Mouse (Mus musculus) bone marrow macrophage, adult 2 months (primary cell): ENCODE measurements around the gene Trcg1. TPM values are rescaled to one million over a fixed set of nuclear protein-coding genes. Genes with fewer than 3 reads are reported as not detected.
"Not testable (repeated sequence)": the region's sequence is repeated elsewhere in the genome, so short reads cannot be mapped to it uniquely, and the experiment has no call there.

Experiments used
- H3K27ac ChIP-seq: 2 replicates; pipeline ENCODE4 v1.5.1; 2012; ENCODE audit warnings: low read depth, low read length; ENCODE audit not compliant: insufficient read depth
- H3K4me1 ChIP-seq: 2 replicates; pipeline ENCODE4 v1.6.1; 2012; ENCODE audit warnings: low read length; ENCODE audit not compliant: control insufficient read depth, insufficient read depth
- H3K4me3 ChIP-seq: 2 replicates; pipeline ENCODE4 v1.5.1; 2012; ENCODE audit warnings: mild to moderate bottlenecking, low read length, moderate library complexity; ENCODE audit not compliant: insufficient read depth
- CTCF ChIP-seq: IDR thresholded peaks from 2 replicates; pipeline ENCODE4 v1.5.1; 2012; ENCODE audit warnings: low read depth, mild to moderate bottlenecking, low read length, moderate library complexity
- POLR2A ChIP-seq: IDR thresholded peaks from 2 replicates; pipeline ENCODE4 v1.6.1; 2012; ENCODE audit warnings: mild to moderate bottlenecking, low read depth, low read length, borderline replicate concordance
- polyA plus RNA-seq: library from polyadenylated mRNA; stranded (reverse); fragments of >200 nt; gene quantifications from 2 replicates; pipeline ENCODE4 v1.2.4, GENCODE M21; 2012; ENCODE audit not compliant: missing spikeins, insufficient read depth, insufficient read length

The Trcg1 gene
- not detected in 2 replicates for polyA plus RNA-seq

DNA sequence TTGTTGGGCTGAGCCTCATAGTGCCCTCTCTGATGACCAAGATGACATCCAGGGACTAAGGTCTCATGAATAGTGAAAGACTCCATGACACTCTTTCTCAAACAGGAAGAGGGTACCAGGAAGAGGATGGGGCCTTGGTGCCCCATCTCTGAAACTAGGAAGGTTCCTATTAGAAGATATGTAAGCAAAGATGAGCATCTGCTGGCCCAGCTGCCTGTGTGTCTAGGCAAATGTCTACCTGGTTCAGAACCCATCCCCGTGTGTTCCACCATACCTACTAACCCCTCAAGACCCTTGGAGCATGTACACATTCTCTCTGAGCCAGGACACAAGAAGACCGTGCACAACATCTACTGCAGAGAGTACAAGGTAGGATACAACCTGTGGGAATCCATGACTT lies at the start of gene Trcg1:
Gene Trcg1, plus strand, starts transcription at position 301 of the 400 bp plus-strand sequence.
- H3K4me1 ChIP-seq, result peaks cover 69% of the 10 kb centered on the region
- no peak within 1 kb of the TSS for H3K27ac ChIP-seq
- TF ChIP-seq POLR2A, result no peak
- no peak for TF ChIP-seq CTCF
- H3K4me3 ChIP-seq, result no peak within 1 kb of the TSS

- no peak overlapping the region for H3K27ac ChIP-seq
- TF ChIP-seq CTCF (no peak), POLR2A (no peak)
- H3K4me1 ChIP-seq, result peaks cover 6% of the 10 kb centered on the region
- H3K4me3 ChIP-seq, result no peak overlapping the region
These were observed 39.6 kb upstream of the Trcg1 start for GRCm38 (mm10) chr9:57196708-57197107.

GRCm38 (mm10) chr9:57197414-57197813 lies 38.9 kb upstream of the Trcg1 start:
- peaks cover 6% of the 10 kb centered on the region for H3K4me1 ChIP-seq
- TF ChIP-seq CTCF (no peak), POLR2A (no peak)

GRCm38 (mm10) chr9:57202981-57203380 lies 33.4 kb upstream of the Trcg1 start:
- no peak overlapping the region for H3K4me3 ChIP-seq
- no peak for TF ChIP-seq POLR2A
- no peak for TF ChIP-seq CTCF
- H3K4me1 ChIP-seq, result no peaks in the 10 kb centered on the region
- H3K27ac ChIP-seq, result no peak overlapping the region

More at GRCm38 (mm10) chr9:57197414-57197813, 38.9 kb upstream of the Trcg1 start:
- H3K27ac ChIP-seq, result no peak overlapping the region
- H3K4me3 ChIP-seq, result no peak overlapping the region

DNA sequence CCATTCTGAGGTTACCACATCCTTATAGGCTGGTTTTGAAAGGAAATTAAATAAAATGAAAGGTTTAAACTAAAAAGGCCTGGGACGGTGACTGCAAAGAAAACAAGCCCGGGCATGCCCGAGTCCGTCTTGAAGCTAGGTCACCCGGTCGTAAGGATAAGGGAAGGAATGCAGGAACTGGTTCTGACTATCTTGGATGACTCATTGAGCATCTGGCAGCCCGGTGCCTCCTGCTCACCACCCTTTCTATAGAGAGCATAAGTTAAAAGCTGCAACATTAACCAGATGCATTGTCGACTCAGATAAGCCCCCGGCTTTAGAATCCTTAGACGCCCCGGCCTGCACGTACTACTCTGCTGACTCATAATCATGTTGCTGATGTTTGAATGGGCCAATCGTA lies 32.8 kb upstream of the Trcg1 start:
- not testable (repeated sequence) for H3K27ac ChIP-seq, H3K4me1 ChIP-seq, H3K4me3 ChIP-seq

- TF ChIP-seq CTCF (no peak), POLR2A (no peak)
- Histone ChIP-seq H3K4me1 (0 out of 2 replicates have a peak, but pooled peaks cover under 1% of the 10 kb centered on the region), H3K27ac (no peak overlapping the region), H3K4me3 (no peak overlapping the region)
These were observed 29.5 kb upstream of the Trcg1 start for GRCm38 (mm10) chr9:57206896-57207295.

GRCm38 (mm10) chr9:57209316-57209715 lies 27.0 kb upstream of the Trcg1 start:
- TF ChIP-seq POLR2A (no peak), CTCF (no peak)
- Histone ChIP-seq H3K27ac (no peak overlapping the region), H3K4me3 (no peak overlapping the region), H3K4me1 (0 out of 2 replicates have a peak, but pooled peaks cover 2% of the 10 kb centered on the region)

- peaks cover 4% of the 10 kb centered on the region; the same call in 1 of the 2 replicates for H3K4me1 ChIP-seq
- no peak overlapping the region for H3K4me3 ChIP-seq
- no peak overlapping the region for H3K27ac ChIP-seq
- no peak for TF ChIP-seq POLR2A
- no peak for TF ChIP-seq CTCF
These were observed 23.7 kb upstream of the Trcg1 start for GRCm38 (mm10) chr9:57212448-57213222.

GRCm38 (mm10) chr9:57214500-57214899 lies 21.9 kb upstream of the Trcg1 start:
- TF ChIP-seq POLR2A (no peak), CTCF (no peak)
- Histone ChIP-seq H3K27ac (no peak overlapping the region), H3K4me1 (peaks cover 4% of the 10 kb centered on the region), H3K4me3 (no peak overlapping the region)

DNA sequence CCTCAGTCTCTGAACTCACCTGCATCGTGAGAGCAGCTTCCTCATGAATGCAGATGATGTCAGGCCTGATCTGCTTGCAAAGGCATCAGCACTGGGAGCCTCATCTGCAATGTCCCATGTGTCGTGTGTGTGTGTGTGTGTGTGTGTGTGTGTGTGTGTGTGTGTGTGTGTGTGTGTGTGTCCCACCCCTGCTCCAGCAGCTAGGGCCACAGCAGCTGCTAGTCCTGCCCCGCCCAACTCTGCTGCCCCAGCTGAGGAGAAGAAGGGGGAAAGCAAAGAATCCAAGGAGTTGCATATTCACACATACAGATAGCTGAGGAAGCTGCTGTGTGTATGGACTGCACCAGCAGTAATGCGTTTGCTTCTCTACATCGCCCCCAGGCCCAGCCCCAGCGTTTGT lies 19.1 kb upstream of the Trcg1 start:
- TF ChIP-seq POLR2A (no peak), CTCF (no peak)
- Histone ChIP-seq H3K4me1 (peaks cover 2% of the 10 kb centered on the region), H3K27ac (no peak overlapping the region), H3K4me3 (no peak overlapping the region)
